Mouse (Mus musculus) bone marrow, adult 2 months (tissue): ENCODE measurements around the gene Npas3.

ENCODE experiments used
- CTCF ChIP-seq: fragments of 200-500 bp; IDR thresholded peaks from 2 replicates; pipeline ENCODE4 v1.5.1; 2011; ENCODE audit warnings: low read length, control low read depth; ENCODE audit not compliant: control insufficient read depth, insufficient read depth
- POLR2A ChIP-seq: fragments of 200-500 bp; IDR thresholded peaks from 2 replicates; pipeline ENCODE4 v1.6.1; 2011; ENCODE audit warnings: low read depth, mild to moderate bottlenecking, control low read depth, low read length, borderline replicate concordance; ENCODE audit not compliant: control insufficient read depth

DNA sequence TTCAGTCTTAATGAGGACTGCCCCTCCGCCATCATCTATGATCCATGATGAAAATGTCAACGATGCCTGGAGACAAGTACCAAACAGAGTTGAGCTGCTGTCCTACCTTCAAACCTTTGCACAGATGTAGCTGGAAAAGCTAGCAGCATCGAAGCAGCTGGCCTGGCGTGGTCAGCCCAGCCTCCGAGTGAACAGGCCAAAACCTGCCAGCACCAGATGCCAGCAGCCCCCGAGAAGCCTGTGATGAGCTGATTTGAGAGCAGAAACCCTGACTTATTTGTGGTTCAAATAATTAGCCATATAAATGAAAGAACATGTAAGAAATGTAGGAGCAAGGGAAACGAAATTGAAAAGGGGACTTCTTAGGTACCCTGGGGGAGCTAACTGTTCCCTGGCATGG, 473.7 kb downstream of the Npas3 start:
- TF ChIP-seq CTCF (no peak), POLR2A (no peak)
